Comparison of ENCODE assay signal across 22 mouse cellular contexts in genomic region chr6:125434735-125435518, GRCm38 (mm10). TPM values are rescaled to one million over a fixed set of nuclear protein-coding genes. Genes with fewer than 3 reads are reported as not detected.
DNase-seq lines count a peak whose midpoint lies in the region; ATAC-seq and TF ChIP-seq lines count a peak whose summit lies in the region.
"Had no signal": no experiment of that assay in that cellular context is flagged by ENCODE, and none has a peak within 500 bp of the region (broad histone marks: within the 10 kb centered on the region; RNA-seq: fewer than 3 reads in every experiment).

No protein-coding gene starts in this region.

- no peaks in the 10 kb centered on the region for H3K27me3 ChIP-seq in megakaryocyte, embryonic 14.5 days (replicated peaks)
- H3K27me3 ChIP-seq: embryonic facial prominence, embryonic 12.5 days; forebrain, embryonic 15.5 days; heart, embryonic 12.5 days; Patski had no signal

- no peaks in the 10 kb centered on the region for H3K9me3 ChIP-seq in megakaryocyte, embryonic 14.5 days
- H3K9me3 ChIP-seq in ES-E14 (ENCODE audit: control insufficient read depth, insufficient read depth, low read depth, low read length): no peaks in the 10 kb centered on the region; the same call in 1 of the 2 replicates
- H3K9me3 ChIP-seq: embryonic facial prominence, embryonic 12.5 days; forebrain, embryonic 15.5 days; heart, embryonic 12.5 days; hindbrain, embryonic 10.5 days had no signal

- in situ Hi-C loops in ES-E14 (cut with MboI; ENCODE audit: low sequenced_read_pairs in 2 of 2, unreplicated experiment in 2 of 2): no loop called here

- peaks cover 59% of the 10 kb centered on the region for H3K4me1 ChIP-seq in megakaryocyte, embryonic 14.5 days
- peaks cover 15 to 27% of the 10 kb centered on the region in 2 experiments for H3K4me1 ChIP-seq in ES-E14 (ENCODE audit: control insufficient read depth in 2 of 2, insufficient read depth in 2 of 2, low read length in 2 of 2, poor library complexity in 1 of 2)
- H3K4me1 ChIP-seq in bone marrow macrophage, adult 2 months (ENCODE audit: control insufficient read depth, insufficient read depth, low read length): peaks cover 44% of the 10 kb centered on the region
- H3K4me1 ChIP-seq: forebrain, embryonic 15.5 days had no signal

- peak overlapping the region; percentile 64 for H3K4me3 ChIP-seq in megakaryocyte, embryonic 14.5 days (replicated peaks)
- peak overlapping the region in 1 of 2 experiments; percentile 15; a peak in 1 of 4 replicates for H3K4me3 ChIP-seq in ES-E14 (ENCODE audit: insufficient read depth in 1 of 2, low read depth in 1 of 2, low read length in 2 of 2, poor library complexity in 1 of 2, severe bottlenecking in 1 of 2)
- H3K4me3 ChIP-seq in bone marrow macrophage, adult 2 months (ENCODE audit: insufficient read depth, low read length): no peak overlapping the region
- H3K4me3 ChIP-seq: embryonic facial prominence, embryonic 12.5 days; forebrain, embryonic 15.5 days; heart, embryonic 12.5 days; hindbrain, embryonic 10.5 days had no signal

- no peak for TF ChIP-seq POLR2A in bone marrow macrophage, adult 2 months (IDR thresholded peaks at IDR 0.05; ENCODE audit: borderline replicate concordance, low read depth, low read length)

- ATAC-seq in megakaryocyte, adult 5-6 weeks (ENCODE audit: poor library complexity, severe bottlenecking): no peak
- ATAC-seq: forebrain, embryonic 15.5 days; Patski had no signal

- H3K36me3 ChIP-seq in megakaryocyte, embryonic 14.5 days (replicated peaks; ENCODE audit: low read length): no peaks in the 10 kb centered on the region
- peaks cover 5% of the 10 kb centered on the region; the same call in 1 of the 2 replicates for H3K36me3 ChIP-seq in ES-E14 (ENCODE audit: control insufficient read depth, insufficient read depth, low read length, poor library complexity, severe bottlenecking)
- H3K36me3 ChIP-seq: embryonic facial prominence, embryonic 12.5 days; forebrain, embryonic 15.5 days; heart, embryonic 12.5 days; hindbrain, embryonic 10.5 days had no signal

- DNase-seq in ES-E14 (ENCODE audit: low read depth, low spot score): no peak
- no peak for DNase-seq in adrenal gland, adult (ENCODE audit: inconsistent age in 2 of 2, low spot score in 1 of 2)
- DNase-seq in gastrocnemius, postnatal 10 days: no peak
- DNase-seq in gastrocnemius, adult 8-10 months (ENCODE audit: low spot score in 2 of 2): no peak
- DNase-seq: adrenal gland, adult 8-10 months; adrenal gland, postnatal 36 days; B cell, adult 2 months; cerebellum, adult 11-12 months; cerebellum, adult 9-10 months; cerebellum, postnatal 25 days; gastrocnemius, postnatal 14 days had no signal

- H3K9ac ChIP-seq in ES-E14 (ENCODE audit: insufficient read depth, low read depth, low read length, poor library complexity, severe bottlenecking): peak overlapping the region; percentile 60
- H3K9ac ChIP-seq: embryonic facial prominence, embryonic 12.5 days; forebrain, embryonic 15.5 days; heart, embryonic 12.5 days; hindbrain, embryonic 14.5 days had no signal

- no peak for TF ChIP-seq CTCF in bone marrow macrophage, adult 2 months (IDR thresholded peaks at IDR 0.05; ENCODE audit: low read depth, low read length)

- peak overlapping the region; percentile 98 for H3K27ac ChIP-seq in ES-E14 (ENCODE audit: insufficient read depth, low read depth, low read length, poor library complexity, severe bottlenecking)
- H3K27ac ChIP-seq in bone marrow macrophage, adult 2 months (ENCODE audit: insufficient read depth, low read depth, low read length): peak overlapping the region; percentile 44; the same call in 1 of the 2 replicates
- H3K27ac ChIP-seq: embryonic facial prominence, embryonic 12.5 days; forebrain, embryonic 15.5 days; hindbrain, embryonic 10.5 days; hindbrain, embryonic 14.5 days had no signal

TF ChIP-seq in ES-E14, 5 proteins besides CTCF, POLR2A, EP300 and RAD21:
- TF ChIP-seq HCFC1 (IDR thresholded peaks at IDR 0.05; ENCODE audit: borderline replicate concordance, insufficient read depth, low read length): no peak
- TF ChIP-seq ZNF384 (IDR thresholded peaks at IDR 0.05; ENCODE audit: low read depth, low read length): no peak
- no peak for TF ChIP-seq ZC3H11A (IDR thresholded peaks at IDR 0.05; ENCODE audit: borderline replicate concordance, low read depth, low read length)
- no peak for TF ChIP-seq CHD2 (IDR thresholded peaks at IDR 0.05; ENCODE audit: low read depth, low read length)
- no peak for TF ChIP-seq MAFK (IDR thresholded peaks at IDR 0.05; ENCODE audit: insufficient read depth, low read depth, low read length)
TF ChIP-seq in ES-E14: peak in this region for 0.

RNA-seq across cellular contexts. Expression of gene Plekhg6, which starts 54.3 kb away (rescaled TPM):
- polyA plus RNA-seq in megakaryocyte, embryonic 14.5 days (2012; ENCODE audit: insufficient read depth, low replicate concordance): 0.39 TPM in 1 of 2 replicates, not detected in the other
- not detected in 2 replicates for total RNA-seq in megakaryocyte, adult 5-6 weeks (2015)
- not detected in 2 replicates for total RNA-seq in megakaryocyte, adult 5-6 weeks (2017)
- total RNA-seq in ES-E14 (2012; rRNA removed): 1.1 and 1.5 TPM in 2 replicates
- not detected in 2 replicates for polyA plus RNA-seq in bone marrow macrophage, adult 2 months (2012; ENCODE audit: insufficient read depth, insufficient read length, missing spikeins)
- total RNA-seq in gastrocnemius, postnatal 10 days (2021): under 1 TPM in 1 of 2 experiments, not detected in 1; 0.07 TPM
- total RNA-seq in gastrocnemius, adult 8-10 months (2022): not detected
- total RNA-seq: gastrocnemius, postnatal 14 days; heart, postnatal 25 days; MEL had no signal
- polyA plus RNA-seq: heart, embryonic 12.5 days had no signal

RNA-seq across cellular contexts. Expression of gene Cd9, which starts 59.7 kb away (rescaled TPM):
- 24.2 and 52.6 TPM in 2 replicates for polyA plus RNA-seq in megakaryocyte, embryonic 14.5 days (2012; ENCODE audit: insufficient read depth, low replicate concordance)
- 100 and 106 TPM in 2 replicates for total RNA-seq in megakaryocyte, adult 5-6 weeks (2015)
- 65.5 and 74.0 TPM in 2 replicates for total RNA-seq in megakaryocyte, adult 5-6 weeks (2017)
- 228 and 374 TPM in 2 replicates for total RNA-seq in ES-E14 (2012; rRNA removed)
- 321 and 343 TPM in 2 replicates for polyA plus RNA-seq in bone marrow macrophage, adult 2 months (2012; ENCODE audit: insufficient read depth, insufficient read length, missing spikeins)
- total RNA-seq in gastrocnemius, postnatal 10 days (2021): 10 to 100 TPM; 84.5 to 86.4 TPM
- 10 to 100 TPM; 10.5 to 19.3 (median 15.0) TPM for total RNA-seq in gastrocnemius, adult 8-10 months (2022)
